Mouse (Mus musculus): ENCODE measurements at regions not wholly inside any gene's neighbourhood (a gene's known extent, or its start where the extent isn't known, plus 50 kb on each side); places are given as distances from the start of the nearest gene placed in this dataset.

DNA sequence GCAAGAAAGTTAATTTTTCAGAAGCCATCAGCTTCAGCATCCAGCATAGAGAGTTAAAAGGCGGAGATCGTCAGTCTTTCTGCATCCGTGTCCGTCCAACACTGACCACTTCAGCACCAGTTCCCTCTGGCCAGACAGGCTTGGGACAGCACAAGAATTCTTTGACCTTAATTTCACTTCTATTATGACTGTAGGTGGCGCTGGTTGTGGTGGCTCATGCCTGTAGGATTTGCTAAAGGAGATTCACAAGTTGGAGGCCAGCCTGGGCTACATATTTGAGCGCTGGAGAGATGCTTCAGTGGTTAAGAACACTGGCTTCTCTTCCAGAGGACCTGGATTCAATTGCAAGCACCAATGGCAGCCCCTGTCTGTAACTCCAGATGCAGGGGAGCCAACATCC is 66.0 kb downstream of the Amer2 start:
- Histone ChIP-seq H3K9ac (ENCODE audit: low read length) (no peak overlapping the region), H3K27me3 (ENCODE audit: control insufficient read depth, insufficient read depth, low read length) (no peaks in the 10 kb centered on the region), H3K9me3 (ENCODE audit: control insufficient read depth, low read length) (peaks cover 4% of the 10 kb centered on the region; the same call in 1 of the 2 replicates), H3K27ac (replicated peaks in 1 of 2; ENCODE audit: control insufficient read depth in 1 of 2, insufficient read depth in 1 of 2, low read depth in 2 of 2, low read length in 2 of 2) (no peak overlapping the region), H3K36me3 (ENCODE audit: control insufficient read depth, insufficient read depth, low read length) (no peaks in the 10 kb centered on the region), H3K4me2 (ENCODE audit: low read length) (no peak overlapping the region), H3K4me1 (ENCODE audit: control insufficient read depth in 2 of 2, insufficient read depth in 2 of 2, low read length in 2 of 2) (no peaks in the 10 kb centered on the region), H3K4me3 (ENCODE audit: control insufficient read depth in 1 of 2, insufficient read depth in 1 of 2, low read depth in 1 of 2, low read length in 2 of 2) (no peak overlapping the region)
- ATAC-seq (ENCODE audit: insufficient number of reproducible peaks, insufficient read depth, low FRiP score, low read depth), result no peak
- WGBS, result 54% methylated on average over 6 of the region's 6 CpGs

DNA sequence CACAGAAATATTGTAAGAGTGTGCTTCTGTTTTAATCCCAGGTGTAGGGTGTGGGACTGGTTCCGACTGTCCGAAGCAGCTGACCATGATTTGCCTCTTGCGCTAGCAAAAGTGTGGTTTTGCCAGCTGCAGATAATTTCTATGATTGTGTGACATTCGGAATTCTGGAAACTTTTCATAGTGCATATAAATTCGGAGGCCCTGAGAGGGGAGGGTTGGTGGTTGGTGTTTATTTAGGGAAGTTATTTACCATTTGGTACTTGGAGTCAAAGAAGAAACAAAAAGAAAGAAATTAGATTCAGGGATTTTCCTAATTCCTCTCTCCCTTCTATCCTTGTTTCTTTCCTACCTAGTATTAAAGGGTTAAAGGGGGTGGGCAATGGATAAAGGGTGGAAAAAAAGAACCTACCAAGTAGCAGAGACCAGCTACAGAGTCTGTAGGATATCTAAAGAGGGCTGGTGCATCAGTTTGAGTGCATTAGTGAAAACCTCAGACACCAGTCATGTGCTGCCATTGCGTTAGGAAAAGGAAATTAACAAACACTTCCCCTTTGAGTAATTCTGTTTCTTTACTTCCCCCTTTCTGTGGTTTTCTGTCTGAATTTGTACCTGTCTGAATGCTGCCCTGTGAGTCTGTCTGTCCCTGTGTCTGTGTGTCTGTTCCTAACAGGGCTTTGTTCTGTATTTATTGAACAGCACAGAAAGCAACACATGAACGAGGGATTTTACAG is 70.9 kb downstream of the Amer2 start:
- no peak for ATAC-seq (ENCODE audit: insufficient number of reproducible peaks, insufficient read depth, low FRiP score, low read depth)
- H3K4me2 ChIP-seq (ENCODE audit: low read length), result no peak overlapping the region
- H3K27me3 ChIP-seq (ENCODE audit: control insufficient read depth, insufficient read depth, low read length), result no peaks in the 10 kb centered on the region
- no peak overlapping the region for H3K4me3 ChIP-seq (ENCODE audit: control insufficient read depth in 1 of 2, insufficient read depth in 1 of 2, low read depth in 1 of 2, low read length in 2 of 2)
- H3K9ac ChIP-seq (ENCODE audit: low read length), result no peak overlapping the region
- H3K36me3 ChIP-seq (ENCODE audit: control insufficient read depth, insufficient read depth, low read length), result no peaks in the 10 kb centered on the region
- peaks cover 4% of the 10 kb centered on the region; the same call in 1 of the 2 replicates for H3K9me3 ChIP-seq (ENCODE audit: control insufficient read depth, low read length)
- WGBS, result 75% methylated on average over 7 of the region's 7 CpGs
- H3K4me1 ChIP-seq (ENCODE audit: control insufficient read depth in 2 of 2, insufficient read depth in 2 of 2, low read length in 2 of 2), result no peaks in the 10 kb centered on the region
- H3K27ac ChIP-seq (replicated peaks in 1 of 2; ENCODE audit: control insufficient read depth in 1 of 2, insufficient read depth in 1 of 2, low read depth in 2 of 2, low read length in 2 of 2), result no peak overlapping the region

GRCm38 (mm10) chr14:60444552-60444937 is 71.5 kb downstream of the Amer2 start:
- Histone ChIP-seq H3K4me1 (ENCODE audit: control insufficient read depth in 2 of 2, insufficient read depth in 2 of 2, low read length in 2 of 2) (no peaks in the 10 kb centered on the region), H3K4me3 (ENCODE audit: control insufficient read depth in 1 of 2, insufficient read depth in 1 of 2, low read depth in 1 of 2, low read length in 2 of 2) (no peak overlapping the region), H3K9me3 (ENCODE audit: control insufficient read depth, low read length) (peaks cover 4% of the 10 kb centered on the region; the same call in 1 of the 2 replicates), H3K9ac (ENCODE audit: low read length) (no peak overlapping the region), H3K36me3 (ENCODE audit: control insufficient read depth, insufficient read depth, low read length) (no peaks in the 10 kb centered on the region), H3K27me3 (ENCODE audit: control insufficient read depth, insufficient read depth, low read length) (no peaks in the 10 kb centered on the region), H3K27ac (replicated peaks in 1 of 2; ENCODE audit: control insufficient read depth in 1 of 2, insufficient read depth in 1 of 2, low read depth in 2 of 2, low read length in 2 of 2) (no peak overlapping the region), H3K4me2 (ENCODE audit: low read length) (no peak overlapping the region)
- no peak for ATAC-seq (ENCODE audit: insufficient number of reproducible peaks, insufficient read depth, low FRiP score, low read depth)
- 55% methylated on average over 3 of the region's 3 CpGs for WGBS

- no peak overlapping the region for H3K27ac ChIP-seq (replicated peaks in 1 of 2; ENCODE audit: control insufficient read depth in 1 of 2, insufficient read depth in 1 of 2, low read depth in 2 of 2, low read length in 2 of 2)
- H3K4me3 ChIP-seq (ENCODE audit: control insufficient read depth in 1 of 2, insufficient read depth in 1 of 2, low read depth in 1 of 2, low read length in 2 of 2), result no peak overlapping the region
- peaks cover 4% of the 10 kb centered on the region; the same call in 1 of the 2 replicates for H3K9me3 ChIP-seq (ENCODE audit: control insufficient read depth, low read length)
- no peaks in the 10 kb centered on the region for H3K4me1 ChIP-seq (ENCODE audit: control insufficient read depth in 2 of 2, insufficient read depth in 2 of 2, low read length in 2 of 2)
- no peak for ATAC-seq (ENCODE audit: insufficient number of reproducible peaks, insufficient read depth, low FRiP score, low read depth)
- no peak overlapping the region for H3K4me2 ChIP-seq (ENCODE audit: low read length)
- no peak overlapping the region for H3K9ac ChIP-seq (ENCODE audit: low read length)
- 83% methylated on average over 6 of the region's 6 CpGs for WGBS
- H3K36me3 ChIP-seq (ENCODE audit: control insufficient read depth, insufficient read depth, low read length), result no peaks in the 10 kb centered on the region
- no peaks in the 10 kb centered on the region for H3K27me3 ChIP-seq (ENCODE audit: control insufficient read depth, insufficient read depth, low read length)
These were observed 73.0 kb downstream of the Amer2 start for GRCm38 (mm10) chr14:60446037-60446436.

DNA sequence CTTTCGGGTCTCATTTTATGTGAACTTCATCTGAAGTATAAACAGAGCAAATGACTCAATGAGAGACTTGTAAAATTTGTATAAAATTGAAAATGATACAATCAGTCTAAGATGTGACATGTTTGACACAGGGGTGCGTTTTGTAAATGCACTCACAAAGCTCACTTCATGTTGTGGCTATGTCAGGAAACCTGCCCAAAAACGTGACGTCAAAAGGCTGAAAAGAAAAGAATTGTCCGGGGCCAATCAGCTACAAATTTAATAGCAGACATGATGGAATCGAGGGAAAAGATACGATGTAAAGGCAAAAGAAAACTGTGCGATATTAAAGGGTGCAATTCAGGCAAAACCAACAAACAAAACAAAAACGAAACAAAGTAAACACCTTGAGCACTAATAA is 78.2 kb downstream of the Amer2 start:
- Histone ChIP-seq H3K4me3 (ENCODE audit: control insufficient read depth in 1 of 2, insufficient read depth in 1 of 2, low read depth in 1 of 2, low read length in 2 of 2) (no peak overlapping the region), H3K4me2 (ENCODE audit: low read length) (no peak overlapping the region)
- 87% methylated on average over 9 of the region's 9 CpGs for WGBS

DNA sequence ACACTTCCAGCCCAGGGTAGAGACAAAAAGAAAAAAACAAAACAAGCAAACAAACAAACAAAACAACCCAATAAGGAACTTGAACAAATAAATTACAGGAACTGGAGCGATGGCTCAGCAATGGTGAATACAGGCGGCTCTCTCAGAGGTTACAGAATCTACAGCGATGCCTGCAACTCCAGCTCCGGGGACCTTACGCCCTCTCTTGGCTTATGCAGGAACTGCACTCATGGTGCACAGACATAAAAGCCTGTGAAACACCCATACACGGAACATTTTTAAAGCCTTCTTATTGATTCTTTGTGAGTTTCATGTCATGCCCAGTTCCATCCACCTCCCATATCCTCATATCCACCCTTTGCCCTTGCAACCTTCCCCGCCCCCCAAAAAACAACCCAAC is 78.6 kb downstream of the Amer2 start:
- Histone ChIP-seq H3K9ac (ENCODE audit: low read length) (no peak overlapping the region), H3K27ac (replicated peaks in 1 of 2; ENCODE audit: control insufficient read depth in 1 of 2, insufficient read depth in 1 of 2, low read depth in 2 of 2, low read length in 2 of 2) (no peak overlapping the region), H3K4me1 (ENCODE audit: control insufficient read depth in 2 of 2, insufficient read depth in 2 of 2, low read length in 2 of 2) (no peaks in the 10 kb centered on the region), H3K9me3 (ENCODE audit: control insufficient read depth, low read length) (no peaks in the 10 kb centered on the region), H3K36me3 (ENCODE audit: control insufficient read depth, insufficient read depth, low read length) (no peaks in the 10 kb centered on the region), H3K4me3 (ENCODE audit: control insufficient read depth in 1 of 2, insufficient read depth in 1 of 2, low read depth in 1 of 2, low read length in 2 of 2) (no peak overlapping the region), H3K4me2 (ENCODE audit: low read length) (no peak overlapping the region), H3K27me3 (ENCODE audit: control insufficient read depth, insufficient read depth, low read length) (no peaks in the 10 kb centered on the region)
- ATAC-seq (ENCODE audit: insufficient number of reproducible peaks, insufficient read depth, low FRiP score, low read depth), result no peak
- WGBS, result 72% methylated on average over 7 of the region's 7 CpGs

More for the DNA sequence above, 78.2 kb downstream of the Amer2 start:
- no peaks in the 10 kb centered on the region for H3K9me3 ChIP-seq (ENCODE audit: control insufficient read depth, low read length)
- no peaks in the 10 kb centered on the region for H3K36me3 ChIP-seq (ENCODE audit: control insufficient read depth, insufficient read depth, low read length)
- H3K27me3 ChIP-seq (ENCODE audit: control insufficient read depth, insufficient read depth, low read length), result no peaks in the 10 kb centered on the region
- H3K4me1 ChIP-seq (ENCODE audit: control insufficient read depth in 2 of 2, insufficient read depth in 2 of 2, low read length in 2 of 2), result no peaks in the 10 kb centered on the region
- no peak overlapping the region for H3K27ac ChIP-seq (replicated peaks in 1 of 2; ENCODE audit: control insufficient read depth in 1 of 2, insufficient read depth in 1 of 2, low read depth in 2 of 2, low read length in 2 of 2)
- H3K9ac ChIP-seq (ENCODE audit: low read length), result no peak overlapping the region
- ATAC-seq (ENCODE audit: insufficient number of reproducible peaks, insufficient read depth, low FRiP score, low read depth), result no peak

DNA sequence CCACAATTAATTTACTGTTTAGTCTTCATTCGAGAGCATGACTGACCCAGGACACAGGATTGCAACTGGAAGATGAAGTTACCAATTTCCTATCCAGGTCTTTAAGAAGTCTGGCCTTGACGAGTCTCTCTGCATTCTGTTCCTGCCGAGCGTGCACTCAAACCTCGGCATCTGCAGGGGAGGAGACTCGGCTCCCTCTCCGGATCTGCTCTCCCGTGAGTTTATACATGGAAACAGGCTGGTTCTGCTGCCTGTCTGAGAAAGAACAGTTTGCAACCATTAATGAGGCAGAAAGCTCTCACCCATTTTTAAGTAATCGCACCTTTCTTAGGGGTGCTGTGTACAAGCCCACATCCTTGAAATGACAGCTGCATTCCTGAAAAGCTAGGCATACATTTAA is 83.7 kb downstream of the Amer2 start:
- Histone ChIP-seq H3K27me3 (ENCODE audit: control insufficient read depth, insufficient read depth, low read length) (no peaks in the 10 kb centered on the region), H3K27ac (replicated peaks in 1 of 2; ENCODE audit: control insufficient read depth in 1 of 2, insufficient read depth in 1 of 2, low read depth in 2 of 2, low read length in 2 of 2) (no peak overlapping the region), H3K9me3 (ENCODE audit: control insufficient read depth, low read length) (no peaks in the 10 kb centered on the region), H3K4me2 (ENCODE audit: low read length) (no peak overlapping the region), H3K36me3 (ENCODE audit: control insufficient read depth, insufficient read depth, low read length) (no peaks in the 10 kb centered on the region), H3K9ac (ENCODE audit: low read length) (no peak overlapping the region), H3K4me3 (ENCODE audit: control insufficient read depth in 1 of 2, insufficient read depth in 1 of 2, low read depth in 1 of 2, low read length in 2 of 2) (no peak overlapping the region), H3K4me1 (ENCODE audit: control insufficient read depth in 2 of 2, insufficient read depth in 2 of 2, low read length in 2 of 2) (peaks cover 0 to 2% of the 10 kb centered on the region in 2 experiments; a peak in 1 of 4 replicates)
- no peak for ATAC-seq (ENCODE audit: insufficient number of reproducible peaks, insufficient read depth, low FRiP score, low read depth)
- WGBS, result 53% methylated on average over 9 of the region's 9 CpGs

Measured in heart, embryonic 14.5 days (tissue).